Mouse (Mus musculus) heart, postnatal 0 days (tissue): ENCODE results near the gene Mybpc3.

ENCODE experiments used
- CTCF ChIP-seq: IDR thresholded peaks from 2 replicates; pipeline ENCODE4 v1.5.1; 2016; ENCODE audit warnings: antibody characterized with exemption, control low read depth, low read depth
- EP300 ChIP-seq: IDR thresholded peaks from 2 replicates; pipeline ENCODE4 v1.6.1; 2016; ENCODE audit warnings: antibody characterized with exemption, low read depth

GRCm38 (mm10) chr2:91087453-91087852, 30.5 kb upstream of the Mybpc3 start:
- TF ChIP-seq CTCF, result no peak
- no peak for TF ChIP-seq EP300
